Mouse (Mus musculus) liver, embryonic 16.5 days (tissue): ENCODE data around the gene Fbxw4. TPM values are rescaled to one million over a fixed set of nuclear protein-coding genes. Genes with fewer than 3 reads are reported as not detected.

ENCODE experiments used
- ATAC-seq: fragments of 200-750 bp; cut with Nextera tagmentation; 2 replicates; pipeline ENCODE4 v1.8.0; 2017; ENCODE audit warnings: low read depth, mild to moderate bottlenecking, moderate number of reproducible peaks, moderate library complexity
- H3K27ac ChIP-seq: fragments of 300-500 bp; sonication (generic); 2 replicates; pipeline ENCODE4 v1.5.1; 2014; ENCODE audit warnings: mild to moderate bottlenecking, low read length
- H3K27me3 ChIP-seq: fragments of 300-500 bp; sonication (generic); 2 replicates; pipeline ENCODE4 v1.6.1; 2014; ENCODE audit warnings: low read depth, low read length, mixed read lengths; ENCODE audit not compliant: control insufficient read depth, insufficient read depth
- H3K36me3 ChIP-seq: fragments of 300-500 bp; sonication (generic); 2 replicates; pipeline ENCODE4 v1.6.1; 2014; ENCODE audit warnings: mild to moderate bottlenecking; ENCODE audit not compliant: control insufficient read depth, insufficient read depth
- H3K4me1 ChIP-seq: fragments of 300-500 bp; sonication (generic); 2 replicates; pipeline ENCODE4 v1.6.1; 2014; ENCODE audit warnings: low read depth, low read length, mixed read lengths; ENCODE audit not compliant: control insufficient read depth
- H3K4me2 ChIP-seq: fragments of 300-500 bp; sonication (generic); 2 replicates; pipeline ENCODE4 v1.6.1; 2014; ENCODE audit warnings: low read depth, low read length, mixed read lengths
- H3K4me3 ChIP-seq: fragments of 300-500 bp; sonication (generic); 2 replicates; pipeline ENCODE4 v1.5.1; 2014; ENCODE audit warnings: low read depth, mild to moderate bottlenecking, low read length
- H3K9ac ChIP-seq: fragments of 300-500 bp; sonication (generic); 2 replicates; pipeline ENCODE4 v1.6.1; 2014; ENCODE audit warnings: low read depth, low read length
- H3K9me3 ChIP-seq: fragments of 300-500 bp; sonication (generic); replicated peaks from 2 replicates; pipeline ENCODE4 v1.6.1; 2016; ENCODE audit warnings: low read length; ENCODE audit not compliant: control insufficient read depth
- WGBS: fragments of 180-500 bp; shearing (Covaris S2); extraction: QIAGEN DNeasy Blood & Tissue Kit; methylation state at CpG from one replicate; pipeline ENCODE4 v1.1.7; 2014; ENCODE audit not compliant: insufficient replicate concordance; 5-methylcytosine and 5-hydroxymethylcytosine counted together
- polyA plus RNA-seq: library from polyadenylated mRNA; unstranded; fragments of >200 nt; fragmentation: Nextera tagmentation; extraction: Ambion mirVana; gene quantifications from 2 replicates; pipeline ENCODE4 v1.2.1, GENCODE M21; 2015

Fbxw4 gene
- polyA plus RNA-seq, 1 experiment from 2014 or later, result 2.5 TPM

DNA sequence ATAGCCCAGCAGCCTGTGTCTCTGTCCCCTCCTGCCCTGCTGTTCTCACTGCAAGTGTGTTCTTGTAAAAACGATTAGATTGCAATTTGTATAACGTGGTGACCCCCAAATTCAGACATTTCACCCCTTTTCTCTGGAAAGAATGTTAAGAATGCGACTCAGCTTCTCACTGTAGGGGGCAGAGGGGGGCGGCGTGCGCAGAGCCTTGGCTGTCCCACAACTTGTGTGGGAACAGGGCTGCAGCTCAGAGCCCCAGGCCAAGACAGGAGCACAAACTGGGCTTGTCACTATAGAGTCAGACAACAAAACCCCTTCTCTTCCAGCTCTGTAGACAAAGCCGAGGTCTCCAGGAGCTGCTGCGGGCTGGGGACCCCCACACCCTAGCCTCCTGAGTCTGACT is 78.0 kb downstream of the Fbxw4 start:
- Histone ChIP-seq H3K9ac (no peak overlapping the region), H3K9me3 (no peaks in the 10 kb centered on the region), H3K4me1 (peaks cover 3% of the 10 kb centered on the region), H3K4me2 (no peak overlapping the region), H3K36me3 (no peaks in the 10 kb centered on the region), H3K27me3 (no peaks in the 10 kb centered on the region), H3K27ac (no peak overlapping the region), H3K4me3 (no peak overlapping the region)
- ATAC-seq, result no peak
- 72% methylated on average over 8 of the region's 8 CpGs for WGBS

DNA sequence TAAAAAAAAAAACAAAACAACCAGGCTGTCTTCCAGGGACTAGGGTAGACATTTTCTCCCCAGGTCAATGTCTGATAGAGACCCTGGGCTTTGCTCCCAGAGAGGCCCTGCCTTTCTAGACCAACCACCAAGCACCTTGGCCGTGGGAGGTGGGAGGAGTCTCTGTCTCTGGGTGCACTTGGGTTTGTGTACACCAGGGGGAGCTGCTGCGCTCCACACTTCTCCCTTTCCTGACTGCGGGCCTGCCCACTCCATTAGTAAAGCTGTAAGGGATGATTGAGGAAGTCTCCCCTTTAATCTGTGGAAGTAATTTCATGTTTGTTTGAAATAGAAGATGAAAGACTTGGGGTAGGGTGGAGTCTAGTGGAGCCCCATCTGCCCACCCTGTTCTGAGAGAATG is 78.9 kb downstream of the Fbxw4 start:
- Histone ChIP-seq H3K4me1 (peaks cover 5% of the 10 kb centered on the region), H3K9ac (no peak overlapping the region), H3K27ac (no peak overlapping the region), H3K9me3 (no peaks in the 10 kb centered on the region), H3K4me2 (no peak overlapping the region), H3K4me3 (no peak overlapping the region), H3K36me3 (no peaks in the 10 kb centered on the region), H3K27me3 (no peaks in the 10 kb centered on the region)
- 33% methylated on average over 3 of the region's 3 CpGs for WGBS
- ATAC-seq, result no peak

DNA sequence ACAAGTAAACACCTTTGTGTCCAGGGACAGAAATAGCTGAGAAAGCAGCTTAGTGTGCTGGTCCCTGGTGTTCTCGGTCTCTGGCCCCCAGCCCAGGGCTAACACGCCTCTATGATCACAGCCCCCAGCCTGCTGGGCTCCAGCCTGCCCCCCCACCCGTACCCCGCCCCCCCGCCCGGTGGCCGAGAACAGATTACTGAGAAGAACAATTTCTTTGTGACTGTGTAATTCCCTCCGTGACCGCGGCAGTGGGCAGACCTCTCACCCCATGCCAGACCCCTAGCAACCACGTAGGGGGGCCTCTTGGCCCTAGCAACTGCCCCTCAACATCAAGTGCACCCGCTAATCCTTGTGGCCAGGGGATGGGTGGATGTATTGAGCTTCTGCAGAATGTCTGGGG is 79.9 kb downstream of the Fbxw4 start:
- no peak overlapping the region for H3K4me2 ChIP-seq
- no peak overlapping the region for H3K27ac ChIP-seq
- 83% methylated on average over 12 of the region's 12 CpGs for WGBS
- peaks cover 14% of the 10 kb centered on the region for H3K4me1 ChIP-seq
- H3K36me3 ChIP-seq, result no peaks in the 10 kb centered on the region
- H3K27me3 ChIP-seq, result no peaks in the 10 kb centered on the region
- ATAC-seq, result no peak
- H3K9ac ChIP-seq, result no peak overlapping the region
- H3K9me3 ChIP-seq, result no peaks in the 10 kb centered on the region
- H3K4me3 ChIP-seq, result no peak overlapping the region

DNA sequence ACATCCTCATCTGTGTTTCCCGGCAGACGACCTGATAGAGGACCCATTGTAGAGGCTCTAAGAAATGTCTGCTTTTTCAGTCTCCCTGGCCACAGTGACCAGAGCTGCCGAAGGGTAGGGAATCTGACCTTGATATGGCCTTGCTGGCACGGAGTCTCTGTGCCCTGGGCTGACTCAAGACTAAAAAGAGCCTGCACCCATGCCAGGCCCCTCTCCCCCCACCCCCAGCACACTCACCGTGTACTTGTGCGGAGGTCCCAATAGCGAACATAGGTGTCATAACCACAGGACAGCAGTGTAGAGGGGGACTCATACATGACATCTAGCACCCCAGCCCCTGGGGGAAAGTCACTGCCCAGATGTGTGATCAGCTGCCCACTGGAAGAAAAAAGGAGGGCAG is 80.7 kb downstream of the Fbxw4 start:
- no peak overlapping the region for H3K9ac ChIP-seq
- no peaks in the 10 kb centered on the region for H3K36me3 ChIP-seq
- H3K4me1 ChIP-seq, result peaks cover 22% of the 10 kb centered on the region
- H3K27ac ChIP-seq, result no peak overlapping the region
- H3K4me3 ChIP-seq, result no peak overlapping the region
- no peaks in the 10 kb centered on the region for H3K27me3 ChIP-seq
- no peaks in the 10 kb centered on the region for H3K9me3 ChIP-seq
- ATAC-seq, result no peak
- no peak overlapping the region for H3K4me2 ChIP-seq
- WGBS, result 86% methylated on average over 7 of the region's 7 CpGs

DNA sequence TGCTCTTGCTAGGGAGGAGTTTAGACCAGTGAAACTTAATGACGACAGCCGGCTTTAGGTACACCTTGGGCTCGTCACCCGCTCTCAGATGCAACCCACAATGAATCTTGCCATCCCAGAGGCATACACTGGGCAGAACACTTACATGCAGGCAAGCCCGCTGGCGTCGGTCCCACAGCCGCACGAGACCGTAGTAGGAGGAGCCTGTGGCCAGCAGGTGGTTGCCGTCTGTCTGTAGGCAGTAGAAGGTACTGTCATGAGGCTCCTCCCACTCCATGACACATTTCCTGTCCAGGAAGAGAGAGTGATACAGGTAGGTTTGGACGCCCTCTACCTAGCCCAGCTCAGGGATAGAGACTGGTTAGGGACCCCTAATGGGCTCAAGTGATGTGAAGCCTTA is 81.1 kb downstream of the Fbxw4 start:
- no peaks in the 10 kb centered on the region for H3K27me3 ChIP-seq
- 78% methylated on average over 12 of the region's 12 CpGs for WGBS
- H3K9ac ChIP-seq, result no peak overlapping the region
- no peak overlapping the region for H3K27ac ChIP-seq
- no peak overlapping the region for H3K4me3 ChIP-seq
- H3K9me3 ChIP-seq, result no peaks in the 10 kb centered on the region
- ATAC-seq, result no peak
- no peak overlapping the region for H3K4me2 ChIP-seq
- H3K4me1 ChIP-seq, result peaks cover 25% of the 10 kb centered on the region
- no peaks in the 10 kb centered on the region for H3K36me3 ChIP-seq

DNA sequence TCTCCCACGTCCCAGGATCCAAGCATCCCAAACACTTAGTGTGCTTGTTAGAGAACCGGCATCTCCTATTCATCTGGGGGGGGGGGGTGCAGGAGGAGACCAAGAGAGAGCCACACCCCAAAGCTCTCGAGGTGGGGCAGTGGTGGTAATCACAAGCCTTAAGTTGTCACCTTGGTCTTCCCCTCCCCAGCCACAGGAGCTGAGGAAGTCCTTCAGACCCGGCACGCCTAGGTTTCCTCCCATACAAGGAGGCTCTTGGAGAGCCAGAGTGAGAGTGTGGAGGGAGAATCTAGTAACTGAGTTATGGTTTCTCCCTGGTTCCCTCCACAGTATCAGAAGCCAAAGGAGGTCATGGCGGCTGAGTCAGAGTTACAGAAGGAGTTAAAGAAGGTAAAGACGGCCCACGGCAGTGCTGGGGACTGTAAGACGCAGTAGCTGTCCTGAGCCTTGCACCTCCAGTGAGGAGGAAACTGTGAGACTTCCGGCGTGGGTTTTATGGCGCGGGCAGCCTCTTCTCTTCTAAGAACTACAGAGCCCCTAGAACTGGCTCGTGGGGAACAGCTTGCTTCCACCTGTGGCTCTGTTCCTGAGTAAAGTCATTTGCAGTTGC is 82.9 kb downstream of the Fbxw4 start:
- WGBS, result 36% methylated on average over 14 of the region's 14 CpGs
- Histone ChIP-seq H3K9me3 (no peaks in the 10 kb centered on the region), H3K4me3 (no peak overlapping the region), H3K27ac (no peak overlapping the region), H3K27me3 (no peaks in the 10 kb centered on the region), H3K4me2 (no peak overlapping the region), H3K4me1 (peaks cover 39% of the 10 kb centered on the region), H3K9ac (no peak overlapping the region), H3K36me3 (no peaks in the 10 kb centered on the region)
- ATAC-seq, result no peak

DNA sequence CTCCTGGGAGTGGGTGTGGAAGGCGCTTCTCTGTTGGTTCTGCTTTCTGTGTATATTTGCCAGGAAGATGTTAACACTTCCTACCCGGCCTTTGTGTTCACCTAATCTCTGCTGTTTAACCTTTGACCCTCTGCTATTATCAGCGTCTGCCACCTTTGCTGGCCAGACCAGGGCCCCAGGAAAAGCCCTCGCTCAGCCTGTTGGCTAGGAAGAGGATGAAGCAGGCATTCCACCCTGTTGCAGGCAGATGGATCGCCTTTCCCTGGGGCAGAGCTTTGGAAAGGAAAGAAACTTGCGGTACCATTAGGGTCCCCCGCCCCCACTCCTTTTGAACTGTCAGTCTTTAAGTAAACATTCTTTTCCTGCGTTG is 84.5 kb downstream of the Fbxw4 start:
- peaks cover 39% of the 10 kb centered on the region for H3K4me1 ChIP-seq
- no peak overlapping the region for H3K9ac ChIP-seq
- ATAC-seq, result peak; percentile 25; the same call in 1 of the 2 replicates
- no peak overlapping the region for H3K4me3 ChIP-seq
- H3K27me3 ChIP-seq, result no peaks in the 10 kb centered on the region
- no peak overlapping the region for H3K27ac ChIP-seq
- H3K4me2 ChIP-seq, result no peak overlapping the region
- H3K9me3 ChIP-seq, result no peaks in the 10 kb centered on the region
- no peaks in the 10 kb centered on the region for H3K36me3 ChIP-seq
- 19% methylated on average over 8 of the region's 8 CpGs for WGBS

DNA sequence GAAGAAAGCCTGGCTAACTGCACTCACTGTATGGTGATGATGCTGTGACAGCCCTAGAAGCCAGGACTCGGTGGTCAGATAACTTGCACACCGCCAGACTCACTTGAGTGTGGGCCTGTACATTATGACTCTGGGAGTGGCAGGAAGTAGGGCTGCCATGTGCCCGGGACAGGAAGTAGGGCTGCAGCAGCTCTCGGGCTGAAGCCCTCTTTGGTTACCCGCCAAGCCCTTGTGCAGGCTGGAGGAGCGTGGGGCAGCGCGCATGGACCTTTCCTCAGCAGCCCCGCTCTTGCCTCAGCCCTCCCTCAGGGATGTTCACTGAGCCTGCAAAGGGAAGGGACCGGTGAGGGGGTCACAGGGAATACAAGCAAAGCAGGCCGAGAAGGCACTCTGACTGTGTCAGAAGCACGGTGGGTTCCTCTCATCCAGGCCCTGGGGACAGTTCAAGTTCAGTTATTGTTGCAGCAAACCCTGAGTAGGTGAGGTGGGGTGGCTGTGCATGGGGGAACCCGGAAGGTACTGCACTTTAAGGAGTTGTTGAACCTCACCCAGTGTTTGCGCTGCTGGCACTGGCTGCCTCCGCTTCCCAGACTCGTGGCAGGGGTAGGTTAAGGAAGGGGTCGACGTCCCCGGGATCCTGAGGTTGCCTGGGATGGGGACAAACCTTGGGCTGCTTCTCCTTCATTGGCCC is 85.0 kb downstream of the Fbxw4 start:
- Histone ChIP-seq H3K9me3 (no peaks in the 10 kb centered on the region), H3K27ac (0 out of 2 replicates have a peak overlapping the region, but pooled peaks have one; percentile 29), H3K4me2 (peak overlapping the region; percentile 4; the same call in 1 of the 2 replicates), H3K36me3 (no peaks in the 10 kb centered on the region), H3K27me3 (no peaks in the 10 kb centered on the region), H3K4me1 (peaks cover 39% of the 10 kb centered on the region), H3K9ac (no peak overlapping the region), H3K4me3 (no peak overlapping the region)
- no peak for ATAC-seq
- WGBS, result 22% methylated on average over 19 of the region's 19 CpGs

DNA sequence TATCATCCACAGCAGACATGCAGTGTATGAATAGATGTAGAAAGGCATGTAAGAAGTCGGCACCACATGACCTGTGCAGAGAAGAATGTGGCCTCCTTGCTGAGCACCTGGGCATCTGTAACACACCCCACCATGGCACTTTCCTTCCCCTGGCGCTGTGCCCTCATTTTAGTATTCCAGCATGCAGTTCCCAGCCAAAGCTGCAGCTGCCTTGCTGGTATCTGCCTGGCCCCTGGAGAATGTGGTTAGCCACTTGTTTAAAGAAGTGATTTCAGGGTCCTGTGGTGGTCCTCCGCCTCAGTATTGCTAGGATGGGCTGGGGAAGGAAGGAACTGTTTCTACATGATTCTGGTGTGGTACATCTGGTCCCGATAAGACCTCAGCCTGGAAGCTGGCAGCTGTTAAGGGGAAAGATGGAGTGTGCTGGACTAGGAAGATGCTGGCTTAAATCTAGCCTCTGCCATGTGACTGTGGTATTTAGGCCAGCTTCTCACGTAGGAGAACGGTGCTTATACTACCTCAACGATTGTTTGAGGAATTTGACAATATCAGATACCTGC is 85.7 kb downstream of the Fbxw4 start:
- ATAC-seq, result no peak
- 25% methylated on average over 7 of the region's 7 CpGs for WGBS
- Histone ChIP-seq H3K9ac (no peak overlapping the region), H3K27ac (no peak overlapping the region), H3K4me3 (no peak overlapping the region), H3K4me1 (peaks cover 39% of the 10 kb centered on the region), H3K27me3 (no peaks in the 10 kb centered on the region), H3K9me3 (no peaks in the 10 kb centered on the region), H3K36me3 (no peaks in the 10 kb centered on the region), H3K4me2 (no peak overlapping the region)
